Mouse (Mus musculus): ENCODE data around the gene Plcl1. TPM values are rescaled to one million over a fixed set of nuclear protein-coding genes. Genes with fewer than 3 reads are reported as not detected.
A peak's percentile ranks its signal among the peaks of the same experiment; 100 is the strongest.

Plcl1 gene
- polyA plus RNA-seq, 2 experiments: 0.05 to 0.12 TPM

GRCm38 (mm10) chr1:55406531-55407375, 1.0 kb downstream of the Plcl1 start:
- ATAC-seq (ENCODE audit: insufficient read depth): no peak

DNA sequence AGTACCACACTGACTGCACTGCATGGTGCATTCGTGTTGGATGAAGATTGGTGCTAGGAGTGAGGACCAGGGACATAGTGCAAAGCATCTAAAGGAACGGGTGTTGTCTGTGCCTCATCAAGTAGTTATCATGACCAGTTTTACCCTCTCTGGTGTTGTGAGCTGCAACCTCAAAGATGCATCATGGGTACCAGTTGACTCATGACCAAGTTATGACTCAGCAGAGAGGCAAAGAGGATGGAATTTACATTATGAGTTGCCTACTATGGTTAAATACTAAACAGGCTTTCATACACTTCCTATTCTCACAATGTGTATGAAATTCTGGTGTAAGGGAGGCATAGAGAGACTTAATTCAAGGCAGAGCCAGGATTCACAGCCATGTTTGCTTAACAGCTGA, 4.9 kb downstream of the Plcl1 start:
- Histone ChIP-seq H3K36me3 (replicated peaks; ENCODE audit: control insufficient read depth, insufficient read depth, low read depth) (no peaks in the 10 kb centered on the region), H3K27me3 (ENCODE audit: control insufficient read depth, insufficient read depth, low read length) (peaks cover 24% of the 10 kb centered on the region), H3K4me2 (ENCODE audit: low read depth) (no peak overlapping the region), H3K9me3 (ENCODE audit: control insufficient read depth, low read length) (no peaks in the 10 kb centered on the region), H3K9ac (replicated peaks) (no peak overlapping the region), H3K4me3 (ENCODE audit: insufficient read depth in 1 of 2, low read depth in 2 of 2, low read length in 2 of 2) (no peak overlapping the region), H3K4me1 (replicated peaks; ENCODE audit: control insufficient read depth in 2 of 2, insufficient read depth in 2 of 2, low read length in 1 of 2) (no peaks in the 10 kb centered on the region), H3K27ac (no peak overlapping the region)
- DNase-seq (ENCODE audit: low read depth in 3 of 3, low spot score in 3 of 3): no peak
- 47% methylated on average over 2 of the region's 2 CpGs for WGBS (ENCODE audit: insufficient replicate concordance)
- ATAC-seq (ENCODE audit: insufficient read depth): no peak
- TF ChIP-seq CTCF (IDR thresholded peaks at IDR 0.05; ENCODE audit: low read depth) (no peak), EP300 (IDR thresholded peaks at IDR 0.05; ENCODE audit: low read depth) (no peak)

More at GRCm38 (mm10) chr1:55406531-55407375, 1.0 kb downstream of the Plcl1 start:
- WGBS (ENCODE audit: insufficient replicate concordance): 3% methylated on average over 35 of the region's 35 CpGs
- no peaks in the 10 kb centered on the region for H3K36me3 ChIP-seq (replicated peaks; ENCODE audit: control insufficient read depth, insufficient read depth, low read depth)
- no peak overlapping the region for H3K9ac ChIP-seq (replicated peaks)
- no peaks in the 10 kb centered on the region for H3K9me3 ChIP-seq (ENCODE audit: control insufficient read depth, low read length)
- H3K27ac ChIP-seq: no peak overlapping the region
- H3K4me2 ChIP-seq (ENCODE audit: low read depth): peak overlapping the region; percentile 57
- H3K27me3 ChIP-seq (ENCODE audit: control insufficient read depth, insufficient read depth, low read length): peaks cover 36% of the 10 kb centered on the region
- TF ChIP-seq EP300 (IDR thresholded peaks at IDR 0.05; ENCODE audit: low read depth) (no peak), CTCF (IDR thresholded peaks at IDR 0.05; ENCODE audit: low read depth) (no peak)
- H3K4me1 ChIP-seq (replicated peaks; ENCODE audit: control insufficient read depth in 2 of 2, insufficient read depth in 2 of 2, low read length in 1 of 2): no peaks in the 10 kb centered on the region; a peak in 1 of 4 replicates
- H3K4me3 ChIP-seq (ENCODE audit: insufficient read depth in 1 of 2, low read depth in 2 of 2, low read length in 2 of 2): peak overlapping the region; percentile 31 to 48
- no peak for DNase-seq (ENCODE audit: low read depth in 3 of 3, low spot score in 3 of 3)

DNA sequence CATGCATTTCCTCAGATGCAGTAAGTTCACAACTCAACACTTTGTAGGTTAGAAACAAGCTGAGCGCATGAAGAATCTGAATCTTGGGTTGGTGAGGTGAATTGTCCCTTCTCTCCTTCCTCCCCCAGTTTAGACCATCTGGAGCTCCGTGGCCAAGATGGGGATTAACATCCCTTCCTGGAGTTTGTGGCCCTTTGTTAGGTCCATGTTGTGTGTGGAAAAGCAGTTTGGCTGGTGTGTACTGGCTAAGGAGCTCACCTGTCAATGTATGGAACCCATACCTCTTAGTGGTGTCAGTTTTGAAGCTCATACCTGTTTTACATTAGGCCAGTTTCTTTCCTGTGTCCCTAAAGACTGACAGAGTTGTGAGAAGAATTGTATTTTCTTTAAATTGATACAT, 5.4 kb downstream of the Plcl1 start:
- H3K4me1 ChIP-seq (replicated peaks; ENCODE audit: control insufficient read depth in 2 of 2, insufficient read depth in 2 of 2, low read length in 1 of 2): no peaks in the 10 kb centered on the region
- DNase-seq (ENCODE audit: low read depth in 3 of 3, low spot score in 3 of 3): no peak
- no peak overlapping the region for H3K4me3 ChIP-seq (ENCODE audit: insufficient read depth in 1 of 2, low read depth in 2 of 2, low read length in 2 of 2)
- H3K9ac ChIP-seq (replicated peaks): no peak overlapping the region
- no peak for ATAC-seq (ENCODE audit: insufficient read depth)
- H3K27ac ChIP-seq: no peak overlapping the region
- no peaks in the 10 kb centered on the region for H3K36me3 ChIP-seq (replicated peaks; ENCODE audit: control insufficient read depth, insufficient read depth, low read depth)
- no peaks in the 10 kb centered on the region for H3K9me3 ChIP-seq (ENCODE audit: control insufficient read depth, low read length)
- no peak for TF ChIP-seq CTCF (IDR thresholded peaks at IDR 0.05; ENCODE audit: low read depth)
- TF ChIP-seq EP300 (IDR thresholded peaks at IDR 0.05; ENCODE audit: low read depth): no peak
- H3K4me2 ChIP-seq (ENCODE audit: low read depth): no peak overlapping the region
- WGBS (ENCODE audit: insufficient replicate concordance): 60% methylated on average over 2 of the region's 2 CpGs
- H3K27me3 ChIP-seq (ENCODE audit: control insufficient read depth, insufficient read depth, low read length): peaks cover 20% of the 10 kb centered on the region

DNA sequence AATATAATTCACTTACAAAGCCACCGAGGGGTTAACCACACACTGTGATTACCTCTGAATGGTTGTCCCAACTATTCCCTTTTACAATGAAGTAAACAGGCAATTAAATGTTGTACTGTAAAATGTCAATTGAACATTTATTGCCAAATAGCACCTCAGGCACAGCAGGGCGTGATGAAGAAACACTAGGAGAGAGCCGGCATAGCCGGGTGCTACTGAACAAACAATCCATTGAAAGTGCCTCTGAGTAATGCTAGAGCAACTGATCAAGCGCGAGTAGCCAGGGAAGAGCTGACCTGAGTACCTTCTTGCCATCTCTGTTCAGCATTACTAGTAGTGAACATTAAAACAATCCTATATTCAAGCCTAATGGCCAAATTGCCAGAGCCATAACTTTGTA, 6.8 kb downstream of the Plcl1 start:
- no peak for ATAC-seq (ENCODE audit: insufficient read depth)
- no peak for TF ChIP-seq CTCF (IDR thresholded peaks at IDR 0.05; ENCODE audit: low read depth)
- TF ChIP-seq EP300 (IDR thresholded peaks at IDR 0.05; ENCODE audit: low read depth): no peak
- no peak for DNase-seq (ENCODE audit: low read depth in 3 of 3, low spot score in 3 of 3)
- Histone ChIP-seq H3K36me3 (replicated peaks; ENCODE audit: control insufficient read depth, insufficient read depth, low read depth) (no peaks in the 10 kb centered on the region), H3K9me3 (ENCODE audit: control insufficient read depth, low read length) (no peaks in the 10 kb centered on the region), H3K27ac (no peak overlapping the region), H3K4me1 (replicated peaks; ENCODE audit: control insufficient read depth in 2 of 2, insufficient read depth in 2 of 2, low read length in 1 of 2) (no peaks in the 10 kb centered on the region), H3K4me3 (ENCODE audit: insufficient read depth in 1 of 2, low read depth in 2 of 2, low read length in 2 of 2) (no peak overlapping the region), H3K4me2 (ENCODE audit: low read depth) (no peak overlapping the region), H3K9ac (replicated peaks) (no peak overlapping the region), H3K27me3 (ENCODE audit: control insufficient read depth, insufficient read depth, low read length) (peaks cover 5% of the 10 kb centered on the region)
- 58% methylated on average over 6 of the region's 6 CpGs for WGBS (ENCODE audit: insufficient replicate concordance)

DNA sequence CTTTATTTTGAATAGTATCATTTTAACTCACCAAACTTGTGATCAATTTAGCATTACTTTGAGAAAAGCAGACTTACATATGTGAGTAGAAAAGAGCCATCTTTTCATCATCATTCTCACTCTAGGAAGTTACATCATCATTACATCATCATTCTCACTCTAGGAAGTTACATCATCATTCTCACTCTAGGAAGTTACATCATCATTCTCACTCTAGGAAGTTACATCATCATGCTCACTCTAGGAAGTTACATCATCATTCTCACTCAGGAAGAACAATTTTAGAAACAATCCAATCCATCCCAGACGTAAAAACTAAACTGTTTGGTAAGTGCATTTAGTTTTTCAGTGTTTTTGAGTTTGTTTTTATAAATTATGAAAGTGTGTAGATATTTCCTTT, 7.8 kb downstream of the Plcl1 start:
- H3K4me2 ChIP-seq (ENCODE audit: low read depth): no peak overlapping the region
- no peaks in the 10 kb centered on the region for H3K4me1 ChIP-seq (replicated peaks; ENCODE audit: control insufficient read depth in 2 of 2, insufficient read depth in 2 of 2, low read length in 1 of 2)
- H3K9me3 ChIP-seq (ENCODE audit: control insufficient read depth, low read length): no peaks in the 10 kb centered on the region
- H3K27me3 ChIP-seq (ENCODE audit: control insufficient read depth, insufficient read depth, low read length): no peaks in the 10 kb centered on the region
- ATAC-seq (ENCODE audit: insufficient read depth): no peak
- 33% methylated on average over 1 of the region's 1 CpGs for WGBS (ENCODE audit: insufficient replicate concordance)
- H3K27ac ChIP-seq: no peak overlapping the region
- TF ChIP-seq CTCF (IDR thresholded peaks at IDR 0.05; ENCODE audit: low read depth): no peak
- TF ChIP-seq EP300 (IDR thresholded peaks at IDR 0.05; ENCODE audit: low read depth): no peak
- H3K4me3 ChIP-seq (ENCODE audit: insufficient read depth in 1 of 2, low read depth in 2 of 2, low read length in 2 of 2): no peak overlapping the region
- H3K36me3 ChIP-seq (replicated peaks; ENCODE audit: control insufficient read depth, insufficient read depth, low read depth): no peaks in the 10 kb centered on the region
- H3K9ac ChIP-seq (replicated peaks): no peak overlapping the region
- DNase-seq (ENCODE audit: low read depth in 3 of 3, low spot score in 3 of 3): no peak

All from liver, embryonic 14.5 days (tissue).